Mouse (Mus musculus) bone marrow macrophage, adult 2 months (primary cell): ENCODE measurements around the gene Rtf2. TPM values are rescaled to one million over a fixed set of nuclear protein-coding genes. Genes with fewer than 3 reads are reported as not detected.
A peak's percentile ranks its signal among the peaks of the same experiment; 100 is the strongest.

ENCODE experiments used
- H3K27ac ChIP-seq: 2 replicates; pipeline ENCODE4 v1.5.1; 2012; ENCODE audit warnings: low read depth, low read length; ENCODE audit not compliant: insufficient read depth
- H3K4me1 ChIP-seq: 2 replicates; pipeline ENCODE4 v1.6.1; 2012; ENCODE audit warnings: low read length; ENCODE audit not compliant: control insufficient read depth, insufficient read depth
- H3K4me3 ChIP-seq: 2 replicates; pipeline ENCODE4 v1.5.1; 2012; ENCODE audit warnings: mild to moderate bottlenecking, low read length, moderate library complexity; ENCODE audit not compliant: insufficient read depth
- CTCF ChIP-seq: IDR thresholded peaks from 2 replicates; pipeline ENCODE4 v1.5.1; 2012; ENCODE audit warnings: low read depth, mild to moderate bottlenecking, low read length, moderate library complexity
- POLR2A ChIP-seq: IDR thresholded peaks from 2 replicates; pipeline ENCODE4 v1.6.1; 2012; ENCODE audit warnings: mild to moderate bottlenecking, low read depth, low read length, borderline replicate concordance
- polyA plus RNA-seq: library from polyadenylated mRNA; stranded (reverse); fragments of >200 nt; gene quantifications from 2 replicates; pipeline ENCODE4 v1.2.4, GENCODE M21; 2012; ENCODE audit not compliant: missing spikeins, insufficient read depth, insufficient read length

Rtf2 gene
- 111 TPM in 2 replicates for polyA plus RNA-seq

DNA sequence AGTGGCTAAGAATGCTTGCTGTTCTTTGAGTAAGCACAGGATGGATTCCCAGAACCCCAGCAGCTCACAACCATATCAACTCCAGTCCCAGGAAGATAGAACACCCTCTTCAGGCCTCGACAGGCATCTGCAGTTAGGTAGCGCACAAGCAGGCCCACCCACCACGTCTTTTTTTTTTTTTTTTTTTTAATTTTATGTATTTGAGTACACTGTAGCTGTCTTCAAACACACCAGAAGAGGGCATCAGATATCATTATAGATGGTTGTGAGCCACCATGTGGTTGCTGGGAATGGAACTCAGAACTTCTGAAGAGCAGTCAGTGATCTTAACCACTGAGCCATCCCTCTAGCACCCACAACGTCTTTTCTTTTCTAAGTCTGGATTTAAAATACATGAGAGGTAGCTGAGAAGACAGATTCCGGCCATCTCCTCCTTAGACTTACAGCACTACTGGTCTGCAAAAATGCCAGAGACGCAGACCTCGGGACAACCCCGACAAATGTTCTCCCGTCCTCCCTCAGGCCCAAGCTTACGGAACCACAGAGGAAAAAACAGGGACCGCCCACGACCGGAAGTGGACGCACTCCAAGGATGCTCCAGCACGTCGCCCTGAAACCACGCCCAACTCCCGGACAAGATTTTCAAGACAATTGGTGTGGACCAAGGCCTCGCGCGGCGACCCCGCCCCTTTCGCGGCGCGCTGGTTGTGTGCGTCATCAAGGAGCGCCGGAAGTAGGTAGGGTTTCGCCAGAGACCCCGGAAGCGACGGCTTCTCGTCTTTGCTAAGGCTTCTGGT is at the start of gene Rtf2:
Gene Rtf2, plus strand, starts transcription at position 714 of the 797 bp plus-strand sequence.
- Histone ChIP-seq H3K4me1 (peaks cover 38% of the 10 kb centered on the region), H3K4me3 (peak within 1 kb of the TSS; percentile 83), H3K27ac (peak within 1 kb of the TSS; percentile 86)
- TF ChIP-seq CTCF (no peak), POLR2A (0 out of 2 replicates have a peak, but pooled peaks have one; percentile 35)

DNA sequence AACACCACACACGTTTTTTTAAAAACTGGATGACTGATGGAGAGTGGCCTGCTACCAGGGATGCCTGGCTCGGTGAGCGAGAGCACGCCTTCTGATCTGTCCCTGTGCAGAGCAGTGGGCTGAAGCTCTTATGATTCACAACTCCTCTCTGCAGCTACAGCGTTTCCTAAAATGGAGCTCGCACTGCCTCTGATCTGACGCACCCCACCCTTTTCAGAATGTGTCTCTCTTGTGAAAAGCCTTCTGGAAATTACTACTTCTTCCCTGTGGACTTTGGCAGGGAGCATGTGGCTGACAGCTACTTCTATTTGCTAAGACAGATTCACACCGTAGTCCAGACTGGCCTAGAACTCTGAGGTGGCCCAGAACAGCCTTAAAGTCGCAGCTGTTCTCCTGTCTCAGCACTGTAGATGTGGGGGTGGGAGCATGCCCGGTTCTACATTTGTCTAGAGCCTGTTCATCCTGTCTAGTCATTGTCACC is 48.3 kb upstream of the Rtf2 start:
- H3K4me3 ChIP-seq: no peak overlapping the region
- H3K4me1 ChIP-seq: peaks cover 36% of the 10 kb centered on the region
- no peak for TF ChIP-seq POLR2A
- TF ChIP-seq CTCF: no peak
- no peak overlapping the region for H3K27ac ChIP-seq

DNA sequence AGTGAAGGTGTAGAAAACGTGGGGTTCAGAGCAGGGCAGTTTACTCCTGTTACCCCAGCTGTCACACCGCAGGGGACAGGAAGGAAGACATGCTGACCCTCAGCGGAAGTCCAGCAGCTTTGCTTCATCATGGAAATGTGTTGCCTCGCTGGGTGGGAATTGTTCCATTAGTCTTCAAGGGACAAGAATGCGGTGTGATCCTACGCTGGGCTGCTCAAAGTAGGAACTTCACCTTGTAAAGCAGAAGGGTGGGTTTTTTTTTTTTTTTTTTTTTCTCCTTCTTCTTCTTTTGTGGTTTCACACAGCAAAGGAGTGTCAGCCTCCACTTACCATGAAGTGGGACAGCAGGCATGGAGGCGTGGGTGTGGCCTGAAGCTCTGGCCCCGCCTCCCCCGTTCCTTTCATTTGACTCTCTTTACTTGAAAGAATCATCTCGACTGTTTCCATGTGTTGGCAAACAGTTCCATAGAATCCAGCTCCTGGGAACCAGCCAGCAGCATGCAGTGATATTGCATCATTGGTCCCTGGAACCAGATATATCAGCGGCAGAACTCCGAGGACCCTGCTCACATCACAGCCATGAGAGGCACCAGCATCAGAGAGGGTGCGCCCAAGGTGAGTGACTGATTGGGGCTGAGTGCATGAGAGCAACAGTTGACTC is 46.8 kb upstream of the Rtf2 start, which contains the start of gene Cass4:
Gene Cass4, plus strand, starts transcription at position 404 of the 661 bp plus-strand sequence.
- H3K4me1 ChIP-seq: peaks cover 46% of the 10 kb centered on the region
- peak within 1 kb of the TSS; percentile 39 for H3K27ac ChIP-seq
- TF ChIP-seq CTCF (no peak), POLR2A (no peak)
- peak within 1 kb of the TSS; percentile 48 for H3K4me3 ChIP-seq

DNA sequence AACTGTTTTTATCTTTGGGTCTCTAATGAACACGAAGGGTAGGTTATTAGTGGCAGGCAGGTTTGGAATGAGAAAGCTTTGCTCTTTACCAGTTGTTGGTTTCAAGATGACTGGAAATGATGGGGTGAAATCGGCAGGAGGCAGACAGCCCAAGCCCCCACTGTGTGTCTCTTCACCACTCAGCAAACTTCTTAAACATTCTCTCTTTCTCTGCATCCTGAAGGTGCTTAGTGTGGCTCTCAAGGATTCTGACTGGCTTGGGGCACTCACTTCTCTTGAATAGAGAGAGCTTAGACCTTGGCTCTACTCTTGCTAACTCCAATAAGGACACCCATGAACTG is 46.3 kb upstream of the Rtf2 start:
- H3K4me3 ChIP-seq: peak overlapping the region; percentile 48
- no peak overlapping the region for H3K27ac ChIP-seq
- peaks cover 51% of the 10 kb centered on the region for H3K4me1 ChIP-seq
- TF ChIP-seq POLR2A (no peak), CTCF (no peak)

DNA sequence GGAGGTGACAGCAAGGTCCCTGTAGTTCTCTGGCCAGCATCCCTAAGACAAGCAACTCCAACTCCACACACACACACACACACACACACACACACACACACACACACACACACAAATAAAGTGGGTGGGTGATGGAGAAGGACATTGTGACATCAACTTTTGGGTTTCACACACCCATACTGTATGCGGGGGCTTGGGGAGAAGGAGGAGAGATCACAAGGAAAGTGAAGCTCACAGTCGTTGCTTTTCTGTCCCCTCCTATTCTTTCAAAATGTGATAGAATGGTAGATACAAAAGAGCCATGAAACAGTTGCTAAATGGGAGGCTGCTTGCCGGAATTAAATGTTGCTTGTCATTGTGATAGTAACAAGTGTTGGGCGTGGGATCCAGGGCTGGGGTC is 45.7 kb upstream of the Rtf2 start:
- Histone ChIP-seq H3K4me3 (no peak overlapping the region), H3K27ac (no peak overlapping the region), H3K4me1 (peaks cover 58% of the 10 kb centered on the region)
- no peak for TF ChIP-seq POLR2A
- no peak for TF ChIP-seq CTCF

DNA sequence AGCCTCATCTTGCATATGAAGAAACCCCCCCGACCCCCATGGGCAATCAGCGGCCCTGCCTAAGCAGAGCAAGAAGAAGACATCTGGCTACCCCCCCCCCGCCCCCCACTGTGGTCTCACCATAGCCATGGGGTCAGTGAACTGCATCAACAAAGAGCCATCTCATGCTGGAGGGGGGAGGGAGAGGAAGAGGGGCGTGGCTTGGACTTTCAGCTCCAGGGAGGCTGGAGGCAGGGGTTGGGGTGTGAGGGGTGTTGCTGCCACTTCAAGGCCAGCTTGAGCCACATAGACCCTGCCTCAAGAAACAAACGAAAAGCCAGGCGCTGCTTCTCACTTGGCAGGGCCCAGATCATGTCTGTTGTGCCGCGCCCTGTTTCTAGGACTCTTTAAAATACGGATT is 44.4 kb upstream of the Rtf2 start:
- H3K27ac ChIP-seq: no peak overlapping the region
- no peak for TF ChIP-seq CTCF
- TF ChIP-seq POLR2A: no peak
- no peak overlapping the region for H3K4me3 ChIP-seq
- H3K4me1 ChIP-seq: peaks cover 66% of the 10 kb centered on the region

DNA sequence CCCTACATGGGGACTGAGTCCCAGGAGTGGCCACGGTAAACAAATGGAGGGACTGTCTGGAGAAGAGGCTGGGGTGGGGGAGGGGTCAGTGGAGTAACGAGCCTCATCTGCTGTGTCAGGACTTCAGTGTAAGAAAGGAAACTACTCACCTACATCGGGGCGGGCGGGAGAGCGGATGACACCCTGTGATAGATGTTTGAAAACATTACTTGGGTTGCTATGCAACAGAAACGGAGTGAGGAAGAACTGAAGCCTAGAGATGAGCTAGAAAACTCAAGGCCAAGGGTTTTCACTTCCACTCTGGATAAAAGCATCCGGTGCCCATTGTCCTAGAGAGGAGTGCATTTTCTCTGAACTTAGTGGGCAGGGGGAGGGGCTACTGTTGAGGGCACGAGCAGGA is 40.5 kb upstream of the Rtf2 start:
- Histone ChIP-seq H3K4me1 (peaks cover 70% of the 10 kb centered on the region), H3K27ac (peak overlapping the region; percentile 65), H3K4me3 (no peak overlapping the region)
- TF ChIP-seq POLR2A (no peak), CTCF (no peak)

DNA sequence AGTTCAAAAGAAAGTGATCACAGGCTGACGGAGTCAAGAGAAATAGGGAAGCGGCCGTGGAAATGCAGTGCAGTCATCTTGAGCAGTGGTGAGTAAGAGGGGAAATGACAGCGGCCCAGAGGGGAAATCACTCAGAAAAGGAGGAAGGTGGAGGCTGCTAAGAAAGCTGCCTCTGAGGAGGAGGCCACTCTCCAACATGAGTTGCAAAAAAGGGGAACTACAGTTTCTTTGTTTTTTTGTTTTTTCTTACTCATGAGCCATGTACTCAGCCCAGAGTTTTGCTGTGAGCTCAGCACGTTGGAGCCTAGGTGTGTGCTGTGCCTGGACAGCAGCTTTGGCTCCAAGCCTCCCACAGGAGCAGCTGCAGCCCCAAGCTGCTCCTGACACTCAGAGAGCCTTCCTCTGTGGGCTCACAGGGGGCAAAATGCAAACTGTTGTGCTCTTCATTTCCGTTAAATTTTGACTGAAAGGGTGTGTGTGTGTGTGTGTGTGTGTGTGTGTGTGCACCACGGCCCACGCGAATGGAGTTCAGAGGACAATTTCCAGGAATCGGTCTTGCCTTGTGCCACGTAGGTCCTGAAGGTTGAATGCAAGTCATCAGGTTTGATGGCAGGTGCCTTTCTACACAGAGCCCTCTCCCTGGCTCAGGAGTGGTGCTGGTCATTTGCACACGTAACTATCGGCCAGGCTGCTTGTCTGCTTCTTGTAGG is 39.1 kb upstream of the Rtf2 start:
- peaks cover 80% of the 10 kb centered on the region for H3K4me1 ChIP-seq
- TF ChIP-seq CTCF (no peak), POLR2A (no peak)
- H3K27ac ChIP-seq: peak overlapping the region; percentile 98
- H3K4me3 ChIP-seq: peak overlapping the region; percentile 38

DNA sequence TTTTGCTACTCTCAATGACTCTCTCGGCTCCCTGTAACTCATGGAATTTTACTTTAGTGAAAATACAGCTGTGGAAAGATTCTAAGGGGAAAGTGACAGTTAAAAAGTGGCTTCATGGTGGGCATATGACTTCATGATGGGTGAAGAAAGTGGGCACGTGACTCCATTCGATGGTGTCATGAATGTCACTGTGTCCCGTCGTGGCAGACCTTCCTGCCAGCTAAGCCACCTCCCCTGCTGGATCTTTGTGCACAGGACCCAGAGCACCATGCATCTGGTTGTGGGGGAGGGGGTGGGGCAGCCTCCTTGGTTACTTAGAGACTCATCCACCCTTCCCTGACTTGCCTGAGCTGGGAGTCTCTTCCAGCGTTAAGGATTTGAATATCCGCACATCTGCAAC is 36.1 kb upstream of the Rtf2 start:
- Histone ChIP-seq H3K4me1 (peaks cover 63% of the 10 kb centered on the region), H3K4me3 (no peak overlapping the region), H3K27ac (no peak overlapping the region)
- TF ChIP-seq CTCF (no peak), POLR2A (no peak)
